Mouse (Mus musculus) lung, embryonic 15.5 days (tissue): ENCODE data around the gene Plvap. TPM values are rescaled to one million over a fixed set of nuclear protein-coding genes. Genes with fewer than 3 reads are reported as not detected.

Experiments used
- ATAC-seq: fragments of 200-750 bp; cut with Nextera tagmentation; 2 replicates; pipeline ENCODE4 v1.8.0; 2017; ENCODE audit warnings: moderate number of reproducible peaks, borderline replicate concordance; ENCODE audit not compliant: low FRiP score, low TSS enrichment; ENCODE audit errors: extremely low read depth
- H3K27ac ChIP-seq: fragments of 300-500 bp; sonication (generic); 2 replicates; pipeline ENCODE4 v1.5.1; 2015; ENCODE audit warnings: moderate library complexity, mild to moderate bottlenecking, inconsistent platforms
- H3K27me3 ChIP-seq: fragments of 300-500 bp; sonication (generic); 2 replicates; pipeline ENCODE4 v1.6.1; 2015; ENCODE audit warnings: inconsistent platforms
- H3K36me3 ChIP-seq: fragments of 300-500 bp; sonication (generic); 2 replicates; pipeline ENCODE4 v1.6.1; 2015; ENCODE audit warnings: inconsistent platforms
- H3K4me1 ChIP-seq: fragments of 300-500 bp; sonication (generic); 2 replicates; pipeline ENCODE4 v1.6.1; 2015; ENCODE audit warnings: inconsistent platforms
- H3K4me2 ChIP-seq: fragments of 300-500 bp; sonication (generic); 2 replicates; pipeline ENCODE4 v1.6.1; 2015; ENCODE audit warnings: inconsistent platforms, mild to moderate bottlenecking, moderate library complexity
- H3K4me3 ChIP-seq: fragments of 300-500 bp; sonication (generic); 2 replicates; pipeline ENCODE4 v1.5.1; 2015; ENCODE audit warnings: mild to moderate bottlenecking, inconsistent platforms
- H3K9ac ChIP-seq: fragments of 300-500 bp; sonication (generic); 2 replicates; pipeline ENCODE4 v1.6.1; 2015; ENCODE audit warnings: inconsistent platforms
- H3K9me3 ChIP-seq: fragments of 300-500 bp; sonication (generic); 2 replicates; pipeline ENCODE4 v1.6.1; 2016; ENCODE audit warnings: inconsistent platforms
- WGBS: fragments of 180-500 bp; shearing (Covaris S2); methylation state at CpG from one replicate; pipeline ENCODE4 v1.1.7; 2015; 5-methylcytosine and 5-hydroxymethylcytosine counted together
- polyA plus RNA-seq: library from polyadenylated mRNA; unstranded; fragments of >200 nt; fragmentation: Nextera tagmentation; extraction: Ambion mirVana; gene quantifications from 2 replicates; pipeline ENCODE4 v1.2.1, GENCODE M21; 2015

Gene Plvap
- polyA plus RNA-seq, 1 experiment from 2014 or later = 146 TPM

DNA sequence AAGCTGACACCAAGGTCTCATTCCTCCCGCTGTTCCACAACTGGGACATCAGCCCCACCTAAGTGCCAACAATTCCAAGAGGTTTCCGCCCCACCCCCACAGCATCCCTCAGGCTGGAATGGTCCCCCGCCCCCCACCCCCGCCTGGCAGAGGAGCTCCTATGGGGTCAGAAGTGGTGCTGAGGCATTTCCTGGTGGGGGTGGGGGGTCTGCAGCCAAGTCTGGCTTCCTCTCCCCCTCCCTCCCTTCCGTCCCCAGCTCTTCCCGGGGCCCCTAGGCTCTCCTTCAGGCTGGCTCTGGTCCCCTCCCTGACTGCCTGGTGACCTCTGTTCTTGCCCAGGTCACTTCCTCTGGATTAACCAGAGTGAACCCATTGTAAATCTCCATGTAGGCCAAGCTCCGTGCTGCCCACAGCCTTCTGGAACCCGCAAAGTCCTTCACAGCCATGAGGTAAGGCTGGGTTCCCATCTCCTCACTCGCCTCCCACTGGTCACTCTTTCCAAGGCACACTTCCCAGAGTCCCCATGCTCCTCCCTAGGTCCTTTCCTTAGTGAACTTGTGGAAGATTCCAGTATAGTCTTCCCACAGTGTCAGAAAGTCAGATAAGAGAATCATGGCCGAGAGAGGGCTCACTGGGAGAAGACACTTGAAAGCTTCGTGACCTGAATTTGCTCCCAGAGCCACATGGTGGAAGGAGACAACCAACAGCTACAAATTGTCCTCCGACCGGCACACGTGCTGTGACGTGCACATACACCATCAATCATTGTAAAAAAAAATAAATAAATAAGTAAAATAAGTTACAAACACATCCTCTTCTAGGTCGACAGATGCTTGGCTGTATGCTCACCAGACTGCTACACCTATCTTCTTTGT is 12.5 kb downstream of the Plvap start:
- WGBS = 15% methylated on average over 16 of the region's 16 CpGs
- Histone ChIP-seq H3K36me3 (peaks cover 2% of the 10 kb centered on the region; the same call in 1 of the 2 replicates), H3K27me3 (no peaks in the 10 kb centered on the region), H3K9me3 (no peaks in the 10 kb centered on the region), H3K9ac (no peak overlapping the region), H3K4me2 (peak overlapping the region; percentile 11; the same call in 1 of the 2 replicates), H3K27ac (peak overlapping the region; percentile 72), H3K4me1 (peaks cover 52% of the 10 kb centered on the region), H3K4me3 (no peak overlapping the region)
- peak; percentile 7 for ATAC-seq

DNA sequence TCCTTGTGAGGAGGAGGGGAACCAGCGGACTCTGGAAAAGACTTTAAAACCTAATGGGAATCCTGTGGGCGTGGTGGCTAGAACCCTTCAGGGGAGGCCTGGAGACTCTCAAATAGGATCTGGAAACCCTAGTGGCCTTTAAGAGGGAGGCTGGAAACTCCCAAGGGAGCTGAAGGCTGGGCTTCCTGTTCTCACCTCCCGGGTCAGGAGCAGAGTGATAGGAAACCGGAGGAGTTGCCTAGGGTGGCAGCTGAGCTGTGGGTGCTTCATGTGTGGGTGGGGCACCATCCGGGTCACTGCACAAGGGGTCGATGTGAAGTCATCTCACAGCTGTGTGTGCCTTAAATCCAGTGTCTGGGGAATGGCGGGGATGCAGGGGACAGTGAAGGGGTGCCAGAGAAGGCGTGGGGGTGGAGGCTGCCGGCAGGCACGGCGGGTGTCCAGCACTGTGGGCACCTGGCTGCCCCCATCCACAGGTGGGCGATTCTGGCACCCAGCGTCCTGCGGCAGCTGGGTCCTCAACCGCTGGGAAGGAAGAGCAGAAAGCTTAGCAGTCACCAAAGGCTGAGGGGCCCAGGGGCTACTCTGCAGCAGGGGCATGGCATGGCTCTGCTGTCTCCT is 13.6 kb downstream of the Plvap start:
- Histone ChIP-seq H3K36me3 (peaks cover 10% of the 10 kb centered on the region), H3K4me3 (no peak overlapping the region), H3K4me1 (peaks cover 52% of the 10 kb centered on the region), H3K9me3 (no peaks in the 10 kb centered on the region), H3K27ac (peak overlapping the region; percentile 72), H3K4me2 (peak overlapping the region; percentile 11; the same call in 1 of the 2 replicates), H3K27me3 (no peaks in the 10 kb centered on the region), H3K9ac (peak overlapping the region; percentile 8; the same call in 1 of the 2 replicates)
- WGBS = 18% methylated on average over 15 of the region's 15 CpGs
- ATAC-seq = 0 out of 2 replicates have a peak, but pooled peaks have one; percentile 7

GRCm38 (mm10) chr8:71497077-71497645 is 14.4 kb downstream of the Plvap start:
- no peak for ATAC-seq
- Histone ChIP-seq H3K27ac (peak overlapping the region; percentile 83), H3K9me3 (no peaks in the 10 kb centered on the region), H3K36me3 (peaks cover 18% of the 10 kb centered on the region), H3K4me2 (no peak overlapping the region), H3K4me1 (peaks cover 52% of the 10 kb centered on the region), H3K9ac (no peak overlapping the region), H3K27me3 (no peaks in the 10 kb centered on the region), H3K4me3 (no peak overlapping the region)
- WGBS = 83% methylated on average over 1 of the region's 1 CpGs

DNA sequence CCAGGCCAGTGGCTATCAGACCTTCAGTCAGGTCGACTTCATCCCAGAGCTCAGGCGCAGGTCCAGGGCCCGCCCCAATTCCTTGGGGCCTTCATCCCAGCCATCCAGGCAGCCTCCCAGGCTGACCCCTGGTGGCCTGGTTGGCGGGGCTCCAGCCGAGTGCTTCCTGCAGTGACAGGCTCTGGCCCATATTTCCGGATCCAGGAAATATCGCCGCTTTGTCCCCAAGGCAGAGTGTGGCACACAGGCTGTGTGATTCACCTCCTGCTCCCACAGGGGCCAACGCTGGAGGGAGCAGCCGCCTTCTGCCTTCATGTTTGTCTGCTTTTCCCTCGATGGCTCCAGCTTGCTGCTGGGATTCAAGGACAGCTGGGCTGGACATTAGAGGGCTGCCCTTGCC is 15.1 kb downstream of the Plvap start:
- 24% methylated on average over 11 of the region's 11 CpGs for WGBS
- ATAC-seq = peak; percentile 65
- H3K27ac ChIP-seq = peak overlapping the region; percentile 83
- no peaks in the 10 kb centered on the region for H3K27me3 ChIP-seq
- H3K9me3 ChIP-seq = no peaks in the 10 kb centered on the region
- H3K4me1 ChIP-seq = peaks cover 52% of the 10 kb centered on the region
- H3K4me3 ChIP-seq = no peak overlapping the region
- H3K9ac ChIP-seq = no peak overlapping the region
- H3K36me3 ChIP-seq = peaks cover 23% of the 10 kb centered on the region
- no peak overlapping the region for H3K4me2 ChIP-seq

DNA sequence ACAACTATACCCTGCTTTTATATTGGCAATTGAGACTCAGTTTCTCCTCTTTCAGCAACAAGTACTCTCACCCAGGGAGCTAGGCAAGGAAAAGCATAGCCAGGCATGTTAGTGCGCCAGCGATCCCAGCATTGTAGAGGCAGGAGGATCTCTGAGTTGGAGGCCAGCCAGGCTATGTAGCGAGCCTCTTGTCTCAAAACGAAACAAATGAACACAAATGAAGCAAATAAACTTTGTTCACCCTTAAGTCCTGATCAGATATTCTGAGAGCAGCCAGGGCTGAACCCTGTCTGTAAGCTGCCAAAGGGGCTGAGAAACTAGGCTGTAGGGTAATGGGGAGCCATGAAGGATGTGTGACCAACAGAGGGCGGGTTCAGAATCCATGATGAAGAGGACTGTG is 15.7 kb downstream of the Plvap start:
- Histone ChIP-seq H3K27ac (peak overlapping the region; percentile 83), H3K4me1 (peaks cover 52% of the 10 kb centered on the region), H3K9me3 (no peaks in the 10 kb centered on the region), H3K9ac (no peak overlapping the region), H3K36me3 (peaks cover 23% of the 10 kb centered on the region), H3K27me3 (no peaks in the 10 kb centered on the region), H3K4me3 (no peak overlapping the region), H3K4me2 (no peak overlapping the region)
- ATAC-seq = no peak
- 71% methylated on average over 5 of the region's 5 CpGs for WGBS

- no peak overlapping the region for H3K9ac ChIP-seq
- H3K4me3 ChIP-seq = peak overlapping the region; percentile 14; the same call in 1 of the 2 replicates
- H3K27ac ChIP-seq = peak overlapping the region; percentile 83; the same call in 1 of the 2 replicates
- peaks cover 27% of the 10 kb centered on the region for H3K36me3 ChIP-seq
- H3K4me2 ChIP-seq = peak overlapping the region; percentile 46
- peaks cover 53% of the 10 kb centered on the region for H3K4me1 ChIP-seq
- ATAC-seq = peak; percentile 46
- H3K27me3 ChIP-seq = no peaks in the 10 kb centered on the region
- H3K9me3 ChIP-seq = no peaks in the 10 kb centered on the region
- 10% methylated on average over 16 of the region's 16 CpGs for WGBS
Observed at GRCm38 (mm10) chr8:71495039-71495438, 16.5 kb downstream of the Plvap start.

DNA sequence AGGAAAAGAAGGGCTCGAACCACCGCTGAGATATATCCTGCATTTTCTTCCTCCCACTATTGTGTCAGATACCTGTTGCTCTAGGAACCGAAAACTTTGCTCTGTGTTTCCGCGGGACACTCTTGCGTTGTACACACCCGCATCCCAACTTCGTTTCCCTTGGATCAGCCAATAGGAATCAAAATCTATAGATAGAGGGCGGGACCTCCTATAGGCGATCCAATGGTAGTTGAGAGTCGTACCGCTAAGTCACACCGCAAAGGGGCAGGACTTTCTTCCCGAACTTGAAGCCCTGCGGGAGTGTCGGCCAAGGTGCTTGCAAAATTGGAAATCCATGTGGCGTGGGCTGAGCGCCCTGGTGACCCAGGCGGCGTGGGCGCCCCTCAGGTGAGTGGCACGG is 23.1 kb downstream of the Plvap start:
- WGBS = under 1% methylated on average over 22 of the region's 22 CpGs
- ATAC-seq = peak; percentile 85
- peak overlapping the region; percentile 92 for H3K27ac ChIP-seq
- peaks cover 24% of the 10 kb centered on the region for H3K36me3 ChIP-seq
- H3K27me3 ChIP-seq = no peaks in the 10 kb centered on the region
- H3K4me3 ChIP-seq = peak overlapping the region; percentile 83
- no peaks in the 10 kb centered on the region for H3K9me3 ChIP-seq
- peaks cover 34% of the 10 kb centered on the region for H3K4me1 ChIP-seq
- peak overlapping the region; percentile 98 for H3K4me2 ChIP-seq
- H3K9ac ChIP-seq = peak overlapping the region; percentile 80

- WGBS = under 1% methylated on average over 33 of the region's 33 CpGs
- Histone ChIP-seq H3K4me2 (peak within 1 kb of the TSS; percentile 98), H3K9me3 (no peaks in the 10 kb centered on the region), H3K9ac (peak within 1 kb of the TSS; percentile 80), H3K4me1 (peaks cover 34% of the 10 kb centered on the region), H3K4me3 (peak within 1 kb of the TSS; percentile 83), H3K27ac (peak within 1 kb of the TSS; percentile 92), H3K36me3 (peaks cover 19% of the 10 kb centered on the region), H3K27me3 (no peaks in the 10 kb centered on the region)
- ATAC-seq = peak; percentile 51
Observed at GRCm38 (mm10) chr8:71487691-71488445, 23.7 kb downstream of the Plvap start, which contains the start of gene Gtpbp3. Gene Gtpbp3 (plus strand): TSS chr8:71488103.

GRCm38 (mm10) chr8:71486136-71486529 is 25.4 kb downstream of the Plvap start:
- WGBS = 3% methylated on average over 7 of the region's 7 CpGs
- H3K9ac ChIP-seq = 0 out of 2 replicates have a peak overlapping the region, but pooled peaks have one; percentile 10
- no peaks in the 10 kb centered on the region for H3K27me3 ChIP-seq
- ATAC-seq = no peak
- peak overlapping the region; percentile 88 for H3K4me3 ChIP-seq
- peak overlapping the region; percentile 89 for H3K27ac ChIP-seq
- H3K4me2 ChIP-seq = peak overlapping the region; percentile 95
- H3K9me3 ChIP-seq = no peaks in the 10 kb centered on the region
- peaks cover 8% of the 10 kb centered on the region; the same call in 1 of the 2 replicates for H3K36me3 ChIP-seq
- H3K4me1 ChIP-seq = peaks cover 34% of the 10 kb centered on the region

- H3K4me2 ChIP-seq = peak within 1 kb of the TSS; percentile 95
- peak within 1 kb of the TSS; percentile 89 for H3K27ac ChIP-seq
- H3K9me3 ChIP-seq = no peaks in the 10 kb centered on the region
- H3K36me3 ChIP-seq = peaks cover 11% of the 10 kb centered on the region; the same call in 1 of the 2 replicates
- peak within 1 kb of the TSS; percentile 86 for H3K9ac ChIP-seq
- peak; percentile 63 for ATAC-seq
- H3K4me1 ChIP-seq = peaks cover 34% of the 10 kb centered on the region
- peak within 1 kb of the TSS; percentile 88 for H3K4me3 ChIP-seq
- WGBS = 5% methylated on average over 46 of the region's 58 CpGs
- H3K27me3 ChIP-seq = no peaks in the 10 kb centered on the region
Observed at GRCm38 (mm10) chr8:71485142-71486135, 26.1 kb downstream of the Plvap start, which contains the start of gene Ano8. Gene Ano8 (minus strand): TSS chr8:71485963.
